Mouse (Mus musculus): ENCODE measurements at regions not wholly inside any gene's neighbourhood (a gene's known extent, or its start where the extent isn't known, plus 50 kb on each side); places are given as distances from the start of the nearest gene placed in this dataset.
A peak's percentile ranks its signal among the peaks of the same experiment; 100 is the strongest.

DNA sequence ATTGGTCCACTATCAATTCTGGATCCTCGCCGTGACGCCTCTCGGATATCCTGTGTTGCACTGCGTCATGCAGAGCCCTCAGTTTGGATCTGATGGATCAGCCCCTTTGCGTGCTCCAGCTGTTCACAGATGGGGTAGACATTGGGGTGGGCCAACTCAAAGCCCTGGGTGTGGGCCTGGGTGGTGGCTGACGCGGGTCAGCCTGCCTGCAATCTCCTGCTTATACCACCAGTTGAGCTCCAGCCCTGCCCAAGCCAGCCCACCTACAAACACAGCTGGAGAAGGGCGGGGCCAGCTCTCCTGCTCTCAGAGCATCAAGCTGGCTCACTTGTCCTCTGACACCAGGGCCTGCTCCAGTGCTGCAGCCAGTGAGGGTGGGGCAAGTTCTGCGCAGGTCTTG, 73.1 kb downstream of the Rps15a start:
- H3K4me3 ChIP-seq (ENCODE audit: low read depth, low read length): no peak overlapping the region
- no peaks in the 10 kb centered on the region for H3K27me3 ChIP-seq (ENCODE audit: insufficient read depth, low read length)
- no peak overlapping the region for H3K4me2 ChIP-seq
- TF ChIP-seq CTCF (IDR thresholded peaks at IDR 0.05; ENCODE audit: low read depth): no peak
- no peaks in the 10 kb centered on the region for H3K36me3 ChIP-seq (ENCODE audit: insufficient read depth)
- H3K4me1 ChIP-seq (ENCODE audit: insufficient read depth): no peaks in the 10 kb centered on the region
- H3K27ac ChIP-seq (ENCODE audit: low read depth): no peak overlapping the region
- peak; percentile 16 for DNase-seq
- H3K9ac ChIP-seq: no peak overlapping the region
- WGBS: 37% methylated on average over 10 of the region's 10 CpGs
- no peaks in the 10 kb centered on the region for H3K9me3 ChIP-seq (ENCODE audit: low read depth, low read length)
- ATAC-seq (ENCODE audit: insufficient read depth): peak; percentile 85

DNA sequence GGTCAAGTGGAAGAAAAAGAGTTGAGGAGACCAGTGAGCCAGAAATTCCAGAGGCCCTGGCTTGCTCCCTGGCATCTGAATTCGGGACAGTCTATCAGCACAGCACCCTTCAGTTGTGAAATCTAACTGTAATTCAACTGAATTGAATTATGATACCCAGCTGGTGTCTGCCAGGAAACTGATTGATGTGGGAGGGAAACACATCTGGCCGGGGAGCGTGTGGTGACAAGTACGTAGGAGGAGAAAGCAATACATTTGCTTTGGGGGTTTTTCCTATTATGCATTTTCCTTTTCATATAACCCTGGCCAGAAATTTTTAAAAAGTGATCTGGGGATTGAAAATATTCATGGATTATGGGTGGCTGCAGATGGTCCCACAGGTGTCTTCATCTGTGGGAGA, 76.1 kb downstream of the Rps15a start:
- ATAC-seq (ENCODE audit: insufficient read depth) (no peak), DNase-seq (no peak)
- Histone ChIP-seq H3K9ac (no peak overlapping the region), H3K4me2 (no peak overlapping the region), H3K27ac (ENCODE audit: low read depth) (no peak overlapping the region), H3K9me3 (ENCODE audit: low read depth, low read length) (no peaks in the 10 kb centered on the region), H3K4me1 (ENCODE audit: insufficient read depth) (no peaks in the 10 kb centered on the region), H3K4me3 (ENCODE audit: low read depth, low read length) (no peak overlapping the region), H3K36me3 (ENCODE audit: insufficient read depth) (no peaks in the 10 kb centered on the region), H3K27me3 (ENCODE audit: insufficient read depth, low read length) (no peaks in the 10 kb centered on the region)
- WGBS: 58% methylated on average over 4 of the region's 4 CpGs
- TF ChIP-seq CTCF (IDR thresholded peaks at IDR 0.05; ENCODE audit: low read depth): no peak

DNA sequence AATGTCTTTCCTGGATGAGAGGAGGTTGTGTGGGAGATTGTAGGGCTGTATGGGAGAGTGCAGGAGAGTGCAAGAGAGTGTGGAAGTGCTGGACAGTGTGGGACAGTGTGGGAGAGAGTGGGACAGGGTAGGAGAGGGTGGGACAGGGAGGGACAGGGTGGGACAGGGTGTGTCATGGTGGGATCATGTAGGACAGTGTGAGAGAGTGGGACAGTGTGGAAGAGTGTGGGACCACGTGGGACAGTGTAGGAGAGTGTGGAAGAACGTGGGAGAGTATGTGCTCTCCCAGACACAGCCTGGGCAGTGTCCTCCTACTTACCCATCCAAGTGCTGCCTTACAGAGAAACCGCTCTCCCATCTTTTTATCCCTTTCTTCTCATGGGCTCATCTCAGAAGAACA, 78.9 kb downstream of the Rps15a start:
- Histone ChIP-seq H3K4me1 (ENCODE audit: insufficient read depth) (no peaks in the 10 kb centered on the region), H3K4me2 (no peak overlapping the region), H3K9ac (no peak overlapping the region), H3K36me3 (ENCODE audit: insufficient read depth) (no peaks in the 10 kb centered on the region), H3K4me3 (ENCODE audit: low read depth, low read length) (no peak overlapping the region), H3K27ac (ENCODE audit: low read depth) (no peak overlapping the region), H3K27me3 (ENCODE audit: insufficient read depth, low read length) (no peaks in the 10 kb centered on the region), H3K9me3 (ENCODE audit: low read depth, low read length) (no peaks in the 10 kb centered on the region)
- DNase-seq (no peak), ATAC-seq (ENCODE audit: insufficient read depth) (no peak)
- WGBS: 64% methylated on average over 3 of the region's 3 CpGs
- TF ChIP-seq CTCF (IDR thresholded peaks at IDR 0.05; ENCODE audit: low read depth): no peak

DNA sequence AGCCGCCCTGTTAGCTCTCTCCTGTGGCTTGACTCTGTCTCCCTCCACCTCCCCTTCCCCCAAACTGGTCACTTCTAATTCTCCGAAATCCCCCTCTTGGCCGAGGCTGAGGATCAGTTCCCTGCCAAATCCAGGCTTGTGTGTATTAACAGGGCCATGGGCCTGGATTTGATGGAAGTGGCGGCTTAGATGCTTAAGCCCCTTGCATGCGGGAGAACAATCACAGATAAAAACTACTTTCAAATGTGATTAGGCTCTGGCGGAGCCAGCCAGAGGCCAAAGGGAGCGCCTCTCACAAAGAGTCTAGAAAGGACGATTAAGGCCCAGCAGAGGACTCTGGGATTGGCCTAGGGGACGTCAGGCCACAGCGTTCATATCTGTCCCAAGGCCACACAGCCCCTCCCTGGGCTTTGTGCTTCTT, 89.9 kb downstream of the Rps15a start:
- H3K4me3 ChIP-seq (ENCODE audit: low read depth, low read length): no peak overlapping the region
- 12% methylated on average over 10 of the region's 10 CpGs for WGBS
- H3K36me3 ChIP-seq (ENCODE audit: insufficient read depth): no peaks in the 10 kb centered on the region
- no peaks in the 10 kb centered on the region; the same call in 1 of the 2 replicates for H3K4me1 ChIP-seq (ENCODE audit: insufficient read depth)
- H3K4me2 ChIP-seq: no peak overlapping the region
- no peak for ATAC-seq (ENCODE audit: insufficient read depth)
- TF ChIP-seq CTCF (IDR thresholded peaks at IDR 0.05; ENCODE audit: low read depth): no peak
- DNase-seq: peak; percentile 23
- no peak overlapping the region for H3K27ac ChIP-seq (ENCODE audit: low read depth)
- no peaks in the 10 kb centered on the region for H3K27me3 ChIP-seq (ENCODE audit: insufficient read depth, low read length)
- H3K9ac ChIP-seq: no peak overlapping the region
- H3K9me3 ChIP-seq (ENCODE audit: low read depth, low read length): no peaks in the 10 kb centered on the region

DNA sequence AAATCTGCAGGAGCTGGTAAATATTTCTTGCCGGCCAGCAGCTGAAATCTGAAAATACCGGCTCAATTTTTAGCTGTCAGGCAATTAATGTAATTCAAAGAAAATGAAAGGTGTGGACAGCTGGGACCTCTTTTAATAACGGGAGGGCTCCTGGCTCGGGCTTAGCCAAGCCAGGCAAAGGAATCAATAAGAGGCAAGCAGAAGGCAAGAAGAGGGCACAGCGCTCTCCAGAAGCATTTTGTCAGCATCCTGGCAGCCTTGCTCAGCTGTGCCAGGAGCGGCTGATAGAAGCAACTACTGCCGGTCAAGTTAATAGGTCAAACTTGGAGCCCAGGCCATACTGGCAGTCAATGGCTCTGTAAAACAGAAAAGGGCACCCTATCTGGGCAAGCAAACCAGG, 111.4 kb downstream of the Rps15a start:
- ATAC-seq (ENCODE audit: insufficient read depth): no peak
- Histone ChIP-seq H3K36me3 (ENCODE audit: insufficient read depth) (no peaks in the 10 kb centered on the region), H3K27ac (ENCODE audit: low read depth) (no peak overlapping the region), H3K4me3 (ENCODE audit: low read depth, low read length) (no peak overlapping the region), H3K4me2 (no peak overlapping the region), H3K9ac (no peak overlapping the region), H3K4me1 (ENCODE audit: insufficient read depth) (no peaks in the 10 kb centered on the region), H3K9me3 (ENCODE audit: low read depth, low read length) (no peaks in the 10 kb centered on the region), H3K27me3 (ENCODE audit: insufficient read depth, low read length) (no peaks in the 10 kb centered on the region)
- TF ChIP-seq CTCF (IDR thresholded peaks at IDR 0.05; ENCODE audit: low read depth): no peak
- WGBS: 78% methylated on average over 7 of the region's 7 CpGs
- DNase-seq: no peak

DNA sequence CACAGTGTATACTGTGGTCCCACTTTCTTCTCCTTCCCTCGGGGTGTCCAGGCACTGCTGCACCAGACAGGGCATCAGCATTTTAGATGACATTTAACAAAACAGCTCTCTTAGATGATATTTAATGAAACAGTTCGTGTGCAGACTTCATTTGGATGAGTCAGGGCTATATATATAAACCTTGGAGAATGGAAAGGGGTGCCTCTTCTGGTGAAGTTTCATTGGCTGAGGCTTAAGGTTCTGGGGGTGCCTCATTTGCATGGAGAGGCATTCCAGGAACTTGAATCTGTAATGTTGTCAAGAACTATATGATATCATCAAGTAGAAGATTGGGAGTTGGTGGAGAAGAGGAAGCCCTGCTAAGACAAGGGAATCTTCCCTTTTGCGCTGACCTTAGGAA, 114.1 kb downstream of the Rps15a start:
- no peak overlapping the region for H3K4me3 ChIP-seq (ENCODE audit: low read depth, low read length)
- H3K9me3 ChIP-seq (ENCODE audit: low read depth, low read length): no peaks in the 10 kb centered on the region
- H3K27ac ChIP-seq (ENCODE audit: low read depth): no peak overlapping the region
- WGBS: 64% methylated on average over 3 of the region's 3 CpGs
- ATAC-seq (ENCODE audit: insufficient read depth) (no peak), DNase-seq (no peak)
- H3K4me2 ChIP-seq: no peak overlapping the region
- no peak overlapping the region for H3K9ac ChIP-seq
- no peaks in the 10 kb centered on the region for H3K4me1 ChIP-seq (ENCODE audit: insufficient read depth)
- no peaks in the 10 kb centered on the region for H3K36me3 ChIP-seq (ENCODE audit: insufficient read depth)
- no peak for TF ChIP-seq CTCF (IDR thresholded peaks at IDR 0.05; ENCODE audit: low read depth)
- no peaks in the 10 kb centered on the region for H3K27me3 ChIP-seq (ENCODE audit: insufficient read depth, low read length)

DNA sequence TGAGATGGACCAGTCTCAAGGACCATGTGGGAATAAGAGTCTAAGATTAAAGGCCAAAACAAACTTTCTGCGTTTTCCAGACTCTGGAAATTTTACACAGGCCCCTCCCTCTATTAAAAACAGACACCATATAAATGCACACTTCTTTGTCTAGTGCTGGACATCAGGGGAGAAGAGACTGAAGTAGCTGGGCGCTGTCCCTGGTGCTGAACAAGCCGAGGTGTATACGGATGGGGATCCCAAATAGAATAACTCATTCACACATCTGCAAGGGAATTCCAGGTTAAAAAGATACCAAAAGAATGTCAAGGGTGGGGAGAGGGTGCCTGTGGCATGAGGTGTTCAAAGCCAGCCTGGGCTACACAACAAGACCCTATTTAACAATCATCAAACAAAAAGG, 114.9 kb downstream of the Rps15a start:
- no peak for TF ChIP-seq CTCF (IDR thresholded peaks at IDR 0.05; ENCODE audit: low read depth)
- 3% methylated on average over 4 of the region's 4 CpGs for WGBS
- Histone ChIP-seq H3K4me1 (ENCODE audit: insufficient read depth) (no peaks in the 10 kb centered on the region), H3K4me2 (no peak overlapping the region), H3K27ac (ENCODE audit: low read depth) (no peak overlapping the region), H3K9me3 (ENCODE audit: low read depth, low read length) (no peaks in the 10 kb centered on the region), H3K4me3 (ENCODE audit: low read depth, low read length) (no peak overlapping the region), H3K9ac (no peak overlapping the region), H3K36me3 (ENCODE audit: insufficient read depth) (no peaks in the 10 kb centered on the region), H3K27me3 (ENCODE audit: insufficient read depth, low read length) (no peaks in the 10 kb centered on the region)
- DNase-seq (peak; percentile 91), ATAC-seq (ENCODE audit: insufficient read depth) (no peak)

DNA sequence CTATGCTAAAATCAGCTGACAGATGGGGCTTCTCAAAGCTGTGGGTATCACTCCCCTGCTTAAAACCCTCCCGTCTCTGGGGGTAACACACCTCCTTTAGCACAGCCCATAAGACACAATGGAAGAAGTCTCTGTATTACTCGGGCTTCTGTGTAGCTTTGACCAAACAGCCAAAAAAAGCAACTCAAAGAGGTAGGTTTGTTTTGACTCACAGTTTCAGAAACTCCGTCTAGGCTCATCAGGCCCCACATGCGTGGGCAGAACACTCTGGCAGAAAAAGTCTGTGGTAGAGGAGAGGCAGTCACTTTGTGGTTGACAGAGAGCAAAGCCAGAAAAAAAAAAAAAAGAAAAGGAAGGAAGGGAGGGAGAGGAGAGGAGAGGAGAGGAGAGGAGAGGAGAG, 133.8 kb downstream of the Rps15a start:
- 72% methylated on average over 4 of the region's 4 CpGs for WGBS
- no peaks in the 10 kb centered on the region for H3K27me3 ChIP-seq (ENCODE audit: insufficient read depth, low read length)
- H3K4me2 ChIP-seq: no peak overlapping the region
- H3K27ac ChIP-seq (ENCODE audit: low read depth): no peak overlapping the region
- no peaks in the 10 kb centered on the region for H3K9me3 ChIP-seq (ENCODE audit: low read depth, low read length)
- no peak for ATAC-seq (ENCODE audit: insufficient read depth)
- H3K4me3 ChIP-seq (ENCODE audit: low read depth, low read length): no peak overlapping the region
- no peaks in the 10 kb centered on the region for H3K4me1 ChIP-seq (ENCODE audit: insufficient read depth)
- no peak for DNase-seq
- TF ChIP-seq CTCF (IDR thresholded peaks at IDR 0.05; ENCODE audit: low read depth): no peak
- no peak overlapping the region for H3K9ac ChIP-seq
- no peaks in the 10 kb centered on the region for H3K36me3 ChIP-seq (ENCODE audit: insufficient read depth)

Data from lung, embryonic 14.5 days (tissue).